Mouse (Mus musculus) limb, embryonic 11.5 days (tissue): ENCODE results near the gene Adat3. TPM values are rescaled to one million over a fixed set of nuclear protein-coding genes. Genes with fewer than 3 reads are reported as not detected.
A peak's percentile ranks its signal among the peaks of the same experiment; 100 is the strongest.

Experiments used
- ATAC-seq: fragments of 200-750 bp; cut with Nextera tagmentation; 2 replicates; pipeline ENCODE4 v1.8.0; 2017; ENCODE audit warnings: low read depth; ENCODE audit not compliant: insufficient number of reproducible peaks, low FRiP score, low TSS enrichment
- DNase-seq: peaks from one replicate; pipeline ENCODE4 v3.0.0-alpha.2; 2015; ENCODE audit warnings: low spot score
- H3K27ac ChIP-seq: fragments of 300-500 bp; sonication (generic); replicated peaks from 2 replicates; pipeline ENCODE4 v1.5.1; 2014; ENCODE audit warnings: low read depth, mild to moderate bottlenecking, low read length
- H3K27me3 ChIP-seq: fragments of 300-500 bp; sonication (generic); 2 replicates; pipeline ENCODE4 v1.6.1; 2014; ENCODE audit warnings: mild to moderate bottlenecking, low read length, mixed read lengths; ENCODE audit not compliant: control insufficient read depth, insufficient read depth
- H3K36me3 ChIP-seq: fragments of 300-500 bp; sonication (generic); 2 replicates; pipeline ENCODE4 v1.6.1; 2014; ENCODE audit warnings: mild to moderate bottlenecking, low read length, moderate library complexity, mixed read lengths; ENCODE audit not compliant: control insufficient read depth, insufficient read depth
- H3K4me1 ChIP-seq: fragments of 300-500 bp; sonication (generic); 2 replicates; pipeline ENCODE4 v1.6.1; 2014; ENCODE audit warnings: low read length, mixed read lengths; ENCODE audit not compliant: control insufficient read depth, insufficient read depth
- H3K4me2 ChIP-seq: fragments of 300-500 bp; sonication (generic); 2 replicates; pipeline ENCODE4 v1.6.1; 2014; ENCODE audit warnings: low read depth, mild to moderate bottlenecking, moderate library complexity; ENCODE audit not compliant: severe bottlenecking
- H3K4me3 ChIP-seq: fragments of 300-500 bp; sonication (generic); 2 replicates; pipeline ENCODE4 v1.5.1; 2014; ENCODE audit warnings: low read depth, low read length
- H3K9ac ChIP-seq: fragments of 300-500 bp; sonication (generic); 2 replicates; pipeline ENCODE4 v1.6.1; 2014; ENCODE audit warnings: mild to moderate bottlenecking, low read length
- H3K9me3 ChIP-seq: fragments of 300-500 bp; sonication (generic); 2 replicates; pipeline ENCODE4 v1.6.1; 2016; ENCODE audit warnings: low read length; ENCODE audit not compliant: control insufficient read depth
- WGBS: fragments of 180-500 bp; shearing (Covaris S2); extraction: QIAGEN DNeasy Blood & Tissue Kit; methylation state at CpG from one replicate; pipeline ENCODE4 v1.1.7; 2014; 5-methylcytosine and 5-hydroxymethylcytosine counted together
- polyA plus RNA-seq: library from polyadenylated mRNA; unstranded; fragments of >200 nt; fragmentation: Nextera tagmentation; extraction: Ambion mirVana; gene quantifications from 2 replicates; pipeline ENCODE4 v1.2.1, GENCODE M21; 2014

Adat3 gene
- polyA plus RNA-seq, 1 experiment from 2014 or later = 9.8 TPM

- no peak for DNase-seq
- no peak for ATAC-seq
- H3K9ac ChIP-seq = no peak overlapping the region; the same call in 1 of the 2 replicates
- no peak overlapping the region for H3K4me3 ChIP-seq
- H3K9me3 ChIP-seq = no peaks in the 10 kb centered on the region
- peaks cover 10% of the 10 kb centered on the region for H3K36me3 ChIP-seq
- H3K4me1 ChIP-seq = peaks cover 13% of the 10 kb centered on the region
- 0 out of 2 replicates have a peak overlapping the region, but pooled peaks have one; percentile 6 for H3K27ac ChIP-seq
- no peak overlapping the region for H3K4me2 ChIP-seq
- H3K27me3 ChIP-seq = no peaks in the 10 kb centered on the region
- WGBS = 79% methylated on average over 12 of the region's 12 CpGs
These were observed 17.8 kb upstream of the Adat3 start for GRCm38 (mm10) chr10:80584642-80585552.

DNA sequence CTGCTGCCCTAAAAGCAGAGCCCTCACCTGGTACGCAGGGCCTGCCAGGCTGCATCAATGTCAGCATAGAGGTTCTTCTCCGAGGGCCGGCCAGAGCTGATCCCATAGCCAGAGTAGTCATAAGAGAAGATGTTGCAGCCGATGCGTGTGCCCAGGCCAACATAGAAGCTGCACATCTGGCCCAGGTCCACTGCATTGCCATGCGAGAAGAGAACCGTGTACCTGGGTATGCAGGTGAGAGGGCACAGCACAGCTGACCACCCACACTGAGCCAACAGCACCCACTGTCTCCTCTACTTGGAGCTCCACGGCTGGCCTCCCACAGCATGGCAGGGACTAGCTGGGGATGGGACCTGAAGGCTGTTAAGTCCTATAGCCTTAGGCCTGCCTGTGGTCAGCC, 17.1 kb upstream of the Adat3 start:
- 0 out of 2 replicates have a peak overlapping the region, but pooled peaks have one; percentile 4 for H3K4me2 ChIP-seq
- no peaks in the 10 kb centered on the region for H3K27me3 ChIP-seq
- no peak for DNase-seq
- H3K27ac ChIP-seq = no peak overlapping the region
- no peak overlapping the region; the same call in 1 of the 2 replicates for H3K9ac ChIP-seq
- H3K9me3 ChIP-seq = no peaks in the 10 kb centered on the region
- H3K4me3 ChIP-seq = no peak overlapping the region
- H3K4me1 ChIP-seq = peaks cover 13% of the 10 kb centered on the region
- WGBS = 96% methylated on average over 8 of the region's 8 CpGs
- no peak for ATAC-seq
- H3K36me3 ChIP-seq = peaks cover 10% of the 10 kb centered on the region

GRCm38 (mm10) chr10:80586407-80587304, 16.0 kb upstream of the Adat3 start:
- Histone ChIP-seq H3K4me3 (0 out of 2 replicates have a peak overlapping the region, but pooled peaks have one; percentile 3), H3K36me3 (peaks cover 10% of the 10 kb centered on the region), H3K4me1 (peaks cover 13% of the 10 kb centered on the region), H3K27ac (peak overlapping the region; percentile 68; the same call in 1 of the 2 replicates), H3K27me3 (no peaks in the 10 kb centered on the region), H3K4me2 (peak overlapping the region; percentile 7), H3K9ac (no peak overlapping the region; the same call in 1 of the 2 replicates), H3K9me3 (no peaks in the 10 kb centered on the region)
- ATAC-seq (no peak), DNase-seq (no peak)
- 94% methylated on average over 45 of the region's 51 CpGs for WGBS

- DNase-seq (no peak), ATAC-seq (no peak)
- Histone ChIP-seq H3K9ac (no peak overlapping the region), H3K4me1 (peaks cover 13% of the 10 kb centered on the region), H3K36me3 (peaks cover 10% of the 10 kb centered on the region), H3K9me3 (no peaks in the 10 kb centered on the region), H3K4me3 (no peak overlapping the region), H3K4me2 (no peak overlapping the region), H3K27me3 (no peaks in the 10 kb centered on the region), H3K27ac (peak overlapping the region; percentile 68; the same call in 1 of the 2 replicates)
- WGBS = 58% methylated on average over 3 of the region's 4 CpGs
These were observed 15.4 kb upstream of the Adat3 start for GRCm38 (mm10) chr10:80587305-80587657.

GRCm38 (mm10) chr10:80589127-80589878, 13.4 kb upstream of the Adat3 start:
- WGBS = 21% methylated on average over 12 of the region's 12 CpGs

DNA sequence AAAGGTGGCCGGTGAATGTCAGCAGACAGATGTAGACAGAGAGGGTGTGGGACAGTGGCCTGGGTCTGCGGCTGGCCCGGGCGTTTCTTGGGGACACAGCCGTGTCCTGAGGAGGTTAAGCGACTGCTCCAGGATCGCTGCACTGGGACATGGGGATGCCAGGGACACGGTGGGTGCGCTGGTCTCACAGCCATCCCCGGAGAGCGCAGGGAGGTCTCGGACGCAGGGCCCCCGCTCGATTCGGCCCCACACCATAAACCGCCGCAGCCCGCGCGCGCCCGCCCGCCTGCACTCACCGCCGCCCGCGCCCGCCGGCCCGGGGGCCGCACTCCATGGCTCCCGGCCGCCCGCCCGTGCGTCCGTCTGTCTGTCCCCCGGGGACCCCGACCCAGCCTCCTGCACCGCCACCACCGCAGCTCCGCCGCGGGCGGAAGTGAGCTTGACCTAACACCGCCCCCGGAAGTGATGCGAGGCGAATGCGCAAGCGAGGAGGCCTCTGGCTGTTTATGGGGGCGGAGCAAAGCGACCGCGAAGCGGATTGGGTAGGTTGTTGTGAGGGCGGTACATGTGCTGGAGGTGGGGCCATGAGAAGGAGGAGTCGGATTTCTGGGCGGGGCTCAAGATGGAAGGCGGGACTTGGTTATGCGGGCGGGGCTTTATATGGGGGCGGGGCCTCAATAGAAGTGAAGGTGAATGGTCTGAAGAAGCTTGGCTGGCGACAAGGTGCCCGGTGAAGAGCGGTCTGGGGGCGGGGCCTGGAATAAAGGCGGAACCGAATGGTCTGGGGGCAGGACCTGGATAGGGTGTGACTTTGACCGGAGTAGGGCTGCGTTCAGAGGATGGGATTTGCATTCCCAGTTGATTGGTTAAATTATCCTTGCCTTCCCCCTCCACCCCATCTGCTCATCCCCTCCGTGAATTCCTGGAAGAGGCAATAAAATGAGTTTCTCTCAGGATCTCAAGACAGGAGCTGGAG, 12.5 kb upstream of the Adat3 start, which contains the start of gene Abhd17a:
Gene Abhd17a (minus strand): TSS at position 463 of the 976 bp plus-strand sequence.
- Histone ChIP-seq H3K36me3 (peaks cover 7% of the 10 kb centered on the region), H3K4me2 (peak within 1 kb of the TSS; percentile 78), H3K9me3 (no peaks in the 10 kb centered on the region), H3K27me3 (no peaks in the 10 kb centered on the region), H3K27ac (0 out of 2 replicates have a peak within 1 kb of the TSS, but pooled peaks have one; percentile 52), H3K9ac (peak within 1 kb of the TSS; percentile 82), H3K4me1 (peaks cover 10% of the 10 kb centered on the region), H3K4me3 (peak within 1 kb of the TSS; percentile 82)
- under 1% methylated on average over 68 of the region's 73 CpGs for WGBS
- DNase-seq (peak; percentile 97), ATAC-seq (peak; percentile 93)

More at GRCm38 (mm10) chr10:80589127-80589878, 13.4 kb upstream of the Adat3 start:
- no peaks in the 10 kb centered on the region for H3K27me3 ChIP-seq
- peak overlapping the region; percentile 82 for H3K4me3 ChIP-seq
- DNase-seq = no peak
- H3K4me1 ChIP-seq = peaks cover 13% of the 10 kb centered on the region
- H3K9ac ChIP-seq = peak overlapping the region; percentile 82
- H3K36me3 ChIP-seq = peaks cover 7% of the 10 kb centered on the region
- ATAC-seq = no peak
- H3K4me2 ChIP-seq = peak overlapping the region; percentile 78
- H3K9me3 ChIP-seq = no peaks in the 10 kb centered on the region
- H3K27ac ChIP-seq = no peak overlapping the region

- WGBS = 43% methylated on average over 4 of the region's 4 CpGs
These were observed 6.4 kb upstream of the Adat3 start for GRCm38 (mm10) chr10:80596318-80596717.

More at GRCm38 (mm10) chr10:80596318-80596717, 6.4 kb upstream of the Adat3 start:
- Histone ChIP-seq H3K9me3 (no peaks in the 10 kb centered on the region), H3K36me3 (no peaks in the 10 kb centered on the region), H3K4me3 (no peak overlapping the region), H3K27ac (no peak overlapping the region), H3K4me1 (no peaks in the 10 kb centered on the region), H3K4me2 (no peak overlapping the region), H3K9ac (no peak overlapping the region), H3K27me3 (no peaks in the 10 kb centered on the region)
- ATAC-seq (no peak), DNase-seq (no peak)
